Mouse (Mus musculus) spleen, adult 2 months (tissue): ENCODE data around the gene Dennd4b.

Experiments
- CTCF ChIP-seq: fragments of 200-500 bp; IDR thresholded peaks from 2 replicates; pipeline ENCODE4 v1.5.1; 2011; ENCODE audit warnings: mild to moderate bottlenecking, inconsistent platforms; ENCODE audit not compliant: insufficient read depth, insufficient read length, insufficient replicate concordance; ENCODE audit errors: extremely low read depth
- POLR2A ChIP-seq: fragments of 200-500 bp; IDR thresholded peaks from 2 replicates; pipeline ENCODE4 v1.6.1; 2011; ENCODE audit warnings: low read depth, low read length, inconsistent platforms

DNA sequence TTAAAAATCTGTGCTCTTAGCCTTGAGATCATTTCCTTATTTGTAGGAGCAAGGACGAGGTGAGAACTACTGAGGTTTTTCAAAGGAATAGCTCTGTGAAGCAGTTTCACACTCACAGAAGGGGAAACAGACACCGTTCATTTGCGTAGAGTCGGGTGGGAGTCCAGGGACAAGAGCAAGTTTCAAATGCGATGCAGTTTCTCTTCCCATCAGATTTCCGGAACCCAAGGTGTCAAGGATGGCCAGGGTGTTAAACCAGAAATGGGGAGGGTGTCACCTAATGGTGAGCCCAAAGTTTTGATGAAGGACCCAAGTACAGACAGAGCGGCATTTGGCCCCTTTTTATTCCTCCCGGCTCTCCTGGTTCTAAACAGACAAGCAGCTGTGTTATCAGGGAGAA, 33.9 kb upstream of the Dennd4b start:
- TF ChIP-seq CTCF (no peak), POLR2A (no peak)
